Mouse (Mus musculus) MEL (cell line): ENCODE data around the gene Gm11595.
"Not testable (repeated sequence)": the region's sequence is repeated elsewhere in the genome, so short reads cannot be mapped to it uniquely, and the experiment has no call there.

Experiments used
- CHD1 ChIP-seq: IDR thresholded peaks from 2 replicates; pipeline ENCODE4 v1.6.1; 2012; ENCODE audit warnings: low read depth, mild to moderate bottlenecking, inconsistent platforms, low read length, improper control_type of control experiment
- CTCF ChIP-seq, 3 experiments: IDR thresholded peaks in 2 of 3; conservative IDR thresholded peaks in 1 of 3; 2 replicates each; pipeline ENCODE4 v1.5.1; 2011 to 2012; ENCODE audit warnings: low read length in 3 of 3, low read depth in 2 of 3, mild to moderate bottlenecking in 2 of 3, improper control_type of control experiment in 1 of 3, inconsistent platforms in 1 of 3, mixed read lengths in 1 of 3, moderate library complexity in 1 of 3; ENCODE audit not compliant: control insufficient read depth in 1 of 3, insufficient read depth in 1 of 3, poor library complexity in 1 of 3, severe bottlenecking in 1 of 3
- E2F4 ChIP-seq: IDR thresholded peaks from 2 replicates; pipeline ENCODE4 v1.6.1; 2011; ENCODE audit warnings: low read depth, low read length, improper control_type of control experiment, borderline replicate concordance
- POLR2A ChIP-seq, 2 experiments: IDR thresholded peaks; 2 replicates each; pipeline ENCODE4 v1.6.1; 2011 to 2012; ENCODE audit warnings: low read length in 2 of 2, mild to moderate bottlenecking in 2 of 2, control low read depth in 1 of 2, improper control_type of control experiment in 1 of 2, low read depth in 1 of 2, moderate library complexity in 1 of 2; ENCODE audit not compliant: control insufficient read depth in 1 of 2, insufficient read depth in 1 of 2, poor library complexity in 1 of 2
- POLR2AphosphoS2 ChIP-seq: IDR thresholded peaks from 2 replicates; pipeline ENCODE4 v1.6.1; 2011; ENCODE audit warnings: low read length, improper control_type of control experiment
- RCOR1 ChIP-seq: IDR thresholded peaks from 2 replicates; pipeline ENCODE4 v1.6.1; 2012; ENCODE audit warnings: low read depth, mild to moderate bottlenecking, inconsistent platforms, low read length, improper control_type of control experiment
- UBTF ChIP-seq: IDR thresholded peaks from 2 replicates; pipeline ENCODE4 v1.6.1; 2012; ENCODE audit warnings: low read depth, mild to moderate bottlenecking, inconsistent platforms, low read length, improper control_type of control experiment, moderate library complexity, borderline replicate concordance; ENCODE audit not compliant: insufficient read depth

- TF ChIP-seq RCOR1; CTCF (IDR thresholded peaks at IDR 0.05 in 2 of 3, conservative IDR thresholded peaks at IDR 0.05 in 1 of 3; ENCODE audit: control insufficient read depth in 1 of 3, insufficient read depth in 1 of 3, low read depth in 2 of 3, low read length in 3 of 3, poor library complexity in 1 of 3, severe bottlenecking in 1 of 3); POLR2AphosphoS2; POLR2A (IDR thresholded peaks at IDR 0.05; ENCODE audit: control insufficient read depth in 1 of 2, insufficient read depth in 1 of 2, low read depth in 1 of 2, low read length in 2 of 2, poor library complexity in 1 of 2); UBTF; E2F4; CHD1: not testable (repeated sequence)
Observed at GRCm38 (mm10) chr11:99784900-99785299, 12.2 kb upstream of the Gm11595 start, which contains the start of gene Krtap4-9.
